Mouse (Mus musculus): ENCODE measurements at regions not wholly inside any gene's neighbourhood (a gene's known extent, or its start where the extent isn't known, plus 50 kb on each side); places are given as distances from the start of the nearest gene placed in this dataset.

- 57% methylated on average over 10 of the region's 10 CpGs for WGBS
- H3K27ac ChIP-seq (ENCODE audit: insufficient read depth, low read depth, low read length) = no peak overlapping the region
- no peak overlapping the region for H3K4me3 ChIP-seq (ENCODE audit: insufficient read depth, low read depth, low read length)
- TF ChIP-seq POLR2A (IDR thresholded peaks at IDR 0.05; ENCODE audit: insufficient read depth, low read depth, low read length) = no peak
- TF ChIP-seq CTCF (IDR thresholded peaks at IDR 0.05; ENCODE audit: insufficient read depth, low read depth, low read length) = no peak
- H3K4me1 ChIP-seq (ENCODE audit: control insufficient read depth, insufficient read depth, low read length) = peaks cover 20% of the 10 kb centered on the region
Measured at GRCm38 (mm10) chr16:5538836-5539510, 283.2 kb upstream of the Eef2kmt start.

- Histone ChIP-seq H3K27ac (ENCODE audit: insufficient read depth, low read depth, low read length) (no peak overlapping the region), H3K4me3 (ENCODE audit: insufficient read depth, low read depth, low read length) (no peak overlapping the region), H3K4me1 (ENCODE audit: control insufficient read depth, insufficient read depth, low read length) (peaks cover 20% of the 10 kb centered on the region)
- TF ChIP-seq POLR2A (IDR thresholded peaks at IDR 0.05; ENCODE audit: insufficient read depth, low read depth, low read length) = no peak
- TF ChIP-seq CTCF (IDR thresholded peaks at IDR 0.05; ENCODE audit: insufficient read depth, low read depth, low read length) = no peak
- 60% methylated on average over 11 of the region's 11 CpGs for WGBS
Measured at GRCm38 (mm10) chr16:5537286-5538204, 281.8 kb upstream of the Eef2kmt start.

GRCm38 (mm10) chr16:5536515-5536972 lies 280.8 kb upstream of the Eef2kmt start:
- Histone ChIP-seq H3K4me3 (ENCODE audit: insufficient read depth, low read depth, low read length) (no peak overlapping the region), H3K27ac (ENCODE audit: insufficient read depth, low read depth, low read length) (no peak overlapping the region), H3K4me1 (ENCODE audit: control insufficient read depth, insufficient read depth, low read length) (peaks cover 14% of the 10 kb centered on the region)
- WGBS = 35% methylated on average over 14 of the region's 14 CpGs
- TF ChIP-seq POLR2A (IDR thresholded peaks at IDR 0.05; ENCODE audit: insufficient read depth, low read depth, low read length) = no peak
- TF ChIP-seq CTCF (IDR thresholded peaks at IDR 0.05; ENCODE audit: insufficient read depth, low read depth, low read length) = no peak

- no peak for TF ChIP-seq CTCF (IDR thresholded peaks at IDR 0.05; ENCODE audit: insufficient read depth, low read depth, low read length)
- no peak for TF ChIP-seq POLR2A (IDR thresholded peaks at IDR 0.05; ENCODE audit: insufficient read depth, low read depth, low read length)
- WGBS = 76% methylated on average over 8 of the region's 8 CpGs
- H3K27ac ChIP-seq (ENCODE audit: insufficient read depth, low read depth, low read length) = no peak overlapping the region
- no peak overlapping the region for H3K4me3 ChIP-seq (ENCODE audit: insufficient read depth, low read depth, low read length)
- H3K4me1 ChIP-seq (ENCODE audit: control insufficient read depth, insufficient read depth, low read length) = peaks cover 14% of the 10 kb centered on the region
Measured at GRCm38 (mm10) chr16:5535414-5535813, 279.6 kb upstream of the Eef2kmt start.

- Histone ChIP-seq H3K27ac (ENCODE audit: insufficient read depth, low read depth, low read length) (no peak overlapping the region), H3K4me1 (ENCODE audit: control insufficient read depth, insufficient read depth, low read length) (peaks cover 14% of the 10 kb centered on the region), H3K4me3 (ENCODE audit: insufficient read depth, low read depth, low read length) (no peak overlapping the region)
- no peak for TF ChIP-seq CTCF (IDR thresholded peaks at IDR 0.05; ENCODE audit: insufficient read depth, low read depth, low read length)
- no peak for TF ChIP-seq POLR2A (IDR thresholded peaks at IDR 0.05; ENCODE audit: insufficient read depth, low read depth, low read length)
- 76% methylated on average over 5 of the region's 5 CpGs for WGBS
Measured at GRCm38 (mm10) chr16:5534862-5535261, 279.1 kb upstream of the Eef2kmt start.

- Histone ChIP-seq H3K4me3 (ENCODE audit: insufficient read depth, low read depth, low read length) (no peak overlapping the region), H3K4me1 (ENCODE audit: control insufficient read depth, insufficient read depth, low read length) (peaks cover 14% of the 10 kb centered on the region), H3K27ac (ENCODE audit: insufficient read depth, low read depth, low read length) (no peak overlapping the region)
- WGBS = 70% methylated on average over 3 of the region's 3 CpGs
- TF ChIP-seq CTCF (IDR thresholded peaks at IDR 0.05; ENCODE audit: insufficient read depth, low read depth, low read length) (no peak), POLR2A (IDR thresholded peaks at IDR 0.05; ENCODE audit: insufficient read depth, low read depth, low read length) (no peak)
Measured at GRCm38 (mm10) chr16:5534385-5534784, 278.6 kb upstream of the Eef2kmt start.

GRCm38 (mm10) chr16:5532281-5532680 lies 276.5 kb upstream of the Eef2kmt start:
- no peak overlapping the region for H3K27ac ChIP-seq (ENCODE audit: insufficient read depth, low read depth, low read length)
- 70% methylated on average over 3 of the region's 3 CpGs for WGBS
- no peak overlapping the region for H3K4me3 ChIP-seq (ENCODE audit: insufficient read depth, low read depth, low read length)
- TF ChIP-seq CTCF (IDR thresholded peaks at IDR 0.05; ENCODE audit: insufficient read depth, low read depth, low read length) (no peak), POLR2A (IDR thresholded peaks at IDR 0.05; ENCODE audit: insufficient read depth, low read depth, low read length) (no peak)
- H3K4me1 ChIP-seq (ENCODE audit: control insufficient read depth, insufficient read depth, low read length) = peaks cover 7% of the 10 kb centered on the region

GRCm38 (mm10) chr16:5529823-5530222 lies 274.0 kb upstream of the Eef2kmt start:
- H3K4me3 ChIP-seq (ENCODE audit: insufficient read depth, low read depth, low read length) = no peak overlapping the region
- WGBS = 94% methylated on average over 2 of the region's 2 CpGs
- peaks cover 2% of the 10 kb centered on the region; the same call in 1 of the 2 replicates for H3K4me1 ChIP-seq (ENCODE audit: control insufficient read depth, insufficient read depth, low read length)
- TF ChIP-seq POLR2A (IDR thresholded peaks at IDR 0.05; ENCODE audit: insufficient read depth, low read depth, low read length) (no peak), CTCF (IDR thresholded peaks at IDR 0.05; ENCODE audit: insufficient read depth, low read depth, low read length) (no peak)
- no peak overlapping the region for H3K27ac ChIP-seq (ENCODE audit: insufficient read depth, low read depth, low read length)

GRCm38 (mm10) chr16:5527936-5528335 lies 272.2 kb upstream of the Eef2kmt start:
- H3K4me1 ChIP-seq (ENCODE audit: control insufficient read depth, insufficient read depth, low read length) = peaks cover 2% of the 10 kb centered on the region; the same call in 1 of the 2 replicates
- H3K27ac ChIP-seq (ENCODE audit: insufficient read depth, low read depth, low read length) = no peak overlapping the region
- TF ChIP-seq POLR2A (IDR thresholded peaks at IDR 0.05; ENCODE audit: insufficient read depth, low read depth, low read length) (no peak), CTCF (IDR thresholded peaks at IDR 0.05; ENCODE audit: insufficient read depth, low read depth, low read length) (no peak)
- 45% methylated on average over 4 of the region's 4 CpGs for WGBS
- H3K4me3 ChIP-seq (ENCODE audit: insufficient read depth, low read depth, low read length) = no peak overlapping the region
